Mouse (Mus musculus) heart, postnatal 0 days (tissue): ENCODE data around the gene Speg. TPM values are rescaled to one million over a fixed set of nuclear protein-coding genes. Genes with fewer than 3 reads are reported as not detected.

ENCODE experiments used
- ATAC-seq: fragments of 200-750 bp; cut with Nextera tagmentation; 2 replicates; pipeline ENCODE4 v1.8.0; 2017; ENCODE audit warnings: low read depth, moderate number of reproducible peaks, moderate library complexity; ENCODE audit not compliant: insufficient read depth
- DNase-seq: peaks from one replicate; pipeline ENCODE4 v3.0.0-alpha.2; 2016; ENCODE audit warnings: low spot score
- H3K27ac ChIP-seq: fragments of 300-500 bp; sonication (generic); 2 replicates; pipeline ENCODE4 v1.5.1; 2014; ENCODE audit warnings: low read depth, mild to moderate bottlenecking
- H3K27me3 ChIP-seq: fragments of 300-500 bp; sonication (generic); 2 replicates; pipeline ENCODE4 v1.6.1; 2014; ENCODE audit warnings: low read length, mixed read lengths; ENCODE audit not compliant: control insufficient read depth, insufficient read depth
- H3K36me3 ChIP-seq: fragments of 300-500 bp; sonication (generic); replicated peaks from 2 replicates; pipeline ENCODE4 v1.6.1; 2014; ENCODE audit warnings: low read length, mixed read lengths; ENCODE audit not compliant: control insufficient read depth, insufficient read depth
- H3K4me1 ChIP-seq: fragments of 300-500 bp; sonication (generic); 2 replicates; pipeline ENCODE4 v1.6.1; 2014; ENCODE audit warnings: antibody characterized with exemption; ENCODE audit not compliant: control insufficient read depth, insufficient read depth
- H3K4me2 ChIP-seq: fragments of 300-500 bp; sonication (generic); 2 replicates; pipeline ENCODE4 v1.6.1; 2014; ENCODE audit warnings: low read depth, mild to moderate bottlenecking, low read length, moderate library complexity
- H3K4me3 ChIP-seq: fragments of 300-500 bp; sonication (generic); 2 replicates; pipeline ENCODE4 v1.5.1; 2014; ENCODE audit warnings: low read depth, low read length
- H3K9ac ChIP-seq: fragments of 300-500 bp; sonication (generic); replicated peaks from 2 replicates; pipeline ENCODE4 v1.6.1; 2014; ENCODE audit warnings: low read depth, low read length, mixed read lengths
- H3K9me3 ChIP-seq: fragments of 300-500 bp; sonication (generic); replicated peaks from 2 replicates; pipeline ENCODE4 v1.6.1; 2016; ENCODE audit warnings: low read length; ENCODE audit not compliant: control insufficient read depth
- CTCF ChIP-seq: IDR thresholded peaks from 2 replicates; pipeline ENCODE4 v1.5.1; 2016; ENCODE audit warnings: antibody characterized with exemption, control low read depth, low read depth
- EP300 ChIP-seq: IDR thresholded peaks from 2 replicates; pipeline ENCODE4 v1.6.1; 2016; ENCODE audit warnings: antibody characterized with exemption, low read depth
- WGBS: fragments of 180-500 bp; shearing (Covaris S2); extraction: QIAGEN DNeasy Blood & Tissue Kit; methylation state at CpG from one replicate; pipeline ENCODE4 v1.1.7; 2014; 5-methylcytosine and 5-hydroxymethylcytosine counted together
- polyA plus RNA-seq: library from polyadenylated mRNA; unstranded; fragments of >200 nt; fragmentation: Nextera tagmentation; extraction: Ambion mirVana; gene quantifications from 2 replicates; pipeline ENCODE4 v1.2.1, GENCODE M21; 2015
- total RNA-seq: library from RNA; depleted of rRNA; stranded (reverse); fragments of >200 nt; gene quantifications from 2 replicates; pipeline ENCODE4 v1.2.3, GENCODE M21; 2014; ENCODE audit warnings: low replicate concordance

Speg gene
- total and polyA plus RNA-seq, 2 experiments from 2014 or later, result 30.2 to 95.0 TPM

- ATAC-seq, result no peak
- H3K27me3 ChIP-seq, result peaks cover 36% of the 10 kb centered on the region
- H3K4me1 ChIP-seq, result peaks cover 22% of the 10 kb centered on the region
- TF ChIP-seq EP300, result no peak
- no peak for TF ChIP-seq CTCF
- no peak for DNase-seq
- no peak overlapping the region for H3K9ac ChIP-seq
- H3K4me3 ChIP-seq, result no peak overlapping the region
- no peak overlapping the region for H3K4me2 ChIP-seq
- H3K27ac ChIP-seq, result no peak overlapping the region
- H3K36me3 ChIP-seq, result peaks cover 8% of the 10 kb centered on the region; the same call in 1 of the 2 replicates
- H3K9me3 ChIP-seq, result no peaks in the 10 kb centered on the region
- 58% methylated on average over 3 of the region's 3 CpGs for WGBS
Observed at GRCm38 (mm10) chr1:75444208-75444607, 69.1 kb downstream of the Speg start.

GRCm38 (mm10) chr1:75445141-75445701, 70.1 kb downstream of the Speg start:
- 14% methylated on average over 9 of the region's 9 CpGs for WGBS
- DNase-seq, result no peak
- ATAC-seq, result no peak
- Histone ChIP-seq H3K4me3 (no peak overlapping the region), H3K36me3 (peaks cover 8% of the 10 kb centered on the region; the same call in 1 of the 2 replicates), H3K4me1 (peaks cover 22% of the 10 kb centered on the region), H3K9ac (no peak overlapping the region), H3K9me3 (no peaks in the 10 kb centered on the region), H3K27ac (no peak overlapping the region), H3K27me3 (peaks cover 46% of the 10 kb centered on the region), H3K4me2 (no peak overlapping the region)
- TF ChIP-seq CTCF, result no peak
- TF ChIP-seq EP300, result no peak

- TF ChIP-seq CTCF, result peak; percentile 87
- TF ChIP-seq EP300, result no peak
- peak; percentile 58 for ATAC-seq
- 1% methylated on average over 22 of the region's 22 CpGs for WGBS
- H3K4me1 ChIP-seq, result peaks cover 22% of the 10 kb centered on the region
- peaks cover 8% of the 10 kb centered on the region; the same call in 1 of the 2 replicates for H3K36me3 ChIP-seq
- no peak overlapping the region for H3K9ac ChIP-seq
- H3K4me2 ChIP-seq, result peak overlapping the region; percentile 51
- no peak overlapping the region for H3K27ac ChIP-seq
- H3K27me3 ChIP-seq, result peaks cover 54% of the 10 kb centered on the region
- peak overlapping the region; percentile 24; the same call in 1 of the 2 replicates for H3K4me3 ChIP-seq
- DNase-seq, result peak; percentile 66
- no peaks in the 10 kb centered on the region for H3K9me3 ChIP-seq
Observed at GRCm38 (mm10) chr1:75445751-75446611, 70.9 kb downstream of the Speg start.

GRCm38 (mm10) chr1:75446656-75447055, 71.6 kb downstream of the Speg start:
- 0 out of 2 replicates have a peak overlapping the region, but pooled peaks have one; percentile 3 for H3K4me2 ChIP-seq
- H3K27me3 ChIP-seq, result peaks cover 61% of the 10 kb centered on the region
- H3K9me3 ChIP-seq, result no peaks in the 10 kb centered on the region
- H3K4me3 ChIP-seq, result no peak overlapping the region
- peaks cover 22% of the 10 kb centered on the region for H3K4me1 ChIP-seq
- TF ChIP-seq EP300 (no peak), CTCF (no peak)
- no peak overlapping the region for H3K9ac ChIP-seq
- DNase-seq, result no peak
- no peak for ATAC-seq
- no peak overlapping the region for H3K27ac ChIP-seq
- peaks cover 8% of the 10 kb centered on the region; the same call in 1 of the 2 replicates for H3K36me3 ChIP-seq
- 5% methylated on average over 20 of the region's 20 CpGs for WGBS

DNA sequence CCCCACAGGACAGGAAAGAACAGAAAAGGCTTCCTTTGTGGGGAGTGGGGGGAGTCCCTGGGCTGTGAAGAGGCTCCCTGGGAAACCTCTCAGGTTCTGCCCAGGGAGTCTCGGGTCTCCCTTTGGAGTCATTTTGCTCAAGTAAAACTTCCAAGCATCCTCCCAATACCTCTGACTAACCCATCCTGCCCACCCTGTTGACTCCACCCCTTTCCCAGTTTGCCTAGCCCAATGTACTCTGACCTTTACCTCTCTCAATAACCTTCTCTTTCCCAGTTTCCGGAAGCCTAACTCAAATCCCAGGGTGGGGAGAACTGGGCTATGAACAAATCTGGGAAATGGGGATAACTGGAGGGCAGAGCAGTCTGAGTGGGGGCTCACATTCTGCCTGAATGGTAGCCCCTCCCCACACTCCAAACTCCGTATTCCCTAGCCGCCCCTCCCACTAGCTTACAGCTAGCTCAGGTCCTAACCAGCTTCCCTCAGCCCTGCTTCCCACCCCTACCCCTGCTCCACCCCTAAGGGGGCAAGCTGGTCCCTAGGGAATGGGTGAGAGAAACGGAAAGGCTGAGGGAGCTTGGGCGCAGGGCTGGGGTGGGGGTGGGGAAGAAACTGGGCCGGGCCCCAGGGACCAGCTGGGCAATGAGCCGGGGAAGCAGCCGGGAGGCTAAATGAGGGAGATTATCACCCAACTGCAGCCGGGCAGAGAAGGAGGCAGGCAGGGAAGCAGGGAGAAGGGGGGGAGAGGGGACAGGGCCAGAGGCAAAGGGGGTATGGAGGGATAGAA, 72.4 kb downstream of the Speg start:
- Histone ChIP-seq H3K9ac (peak overlapping the region; percentile 12; the same call in 1 of the 2 replicates), H3K36me3 (peaks cover 2% of the 10 kb centered on the region; the same call in 1 of the 2 replicates), H3K9me3 (no peaks in the 10 kb centered on the region), H3K27me3 (peaks cover 69% of the 10 kb centered on the region), H3K27ac (no peak overlapping the region), H3K4me1 (peaks cover 22% of the 10 kb centered on the region), H3K4me2 (peak overlapping the region; percentile 33), H3K4me3 (no peak overlapping the region)
- 10% methylated on average over 10 of the region's 10 CpGs for WGBS
- ATAC-seq (peak; percentile 29; the same call in 1 of the 2 replicates), DNase-seq (no peak)
- TF ChIP-seq EP300 (no peak), CTCF (no peak)
